In the genomic region with DNA sequence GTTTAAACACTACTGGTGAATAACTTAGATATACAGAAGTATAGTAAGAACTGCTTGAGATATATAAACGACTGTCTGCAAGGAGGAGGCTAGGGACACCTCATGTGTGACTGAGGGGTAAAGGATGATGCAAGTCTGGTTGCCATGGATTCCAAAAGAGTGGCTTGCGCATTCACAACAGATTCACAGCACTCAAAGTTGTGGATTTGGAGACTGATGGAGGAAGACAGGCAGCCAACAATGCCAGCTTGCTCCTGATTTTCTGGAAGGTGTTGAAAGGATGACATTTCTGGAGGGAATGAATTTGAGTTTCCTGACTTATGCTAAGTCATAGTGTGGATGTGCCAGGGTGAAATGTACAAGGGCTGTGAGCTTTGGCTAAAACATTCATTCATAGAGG, we compare ENCODE assay signal across 22 mouse cellular contexts.
"Had no signal": no experiment of that assay in that cellular context is flagged by ENCODE, and none has a peak within 500 bp of the region (broad histone marks: within the 10 kb centered on the region; RNA-seq: fewer than 3 reads in every experiment).

No protein-coding gene starts in this region.

- H3K27me3 ChIP-seq: lung, embryonic 15.5 days; megakaryocyte, embryonic 14.5 days; midbrain, embryonic 13.5 days; midbrain, embryonic 15.5 days; neural tube, embryonic 13.5 days; neural tube, embryonic 15.5 days had no signal

- H3K36me3 ChIP-seq: lung, embryonic 15.5 days; midbrain, embryonic 13.5 days; midbrain, embryonic 15.5 days; neural tube, embryonic 13.5 days; neural tube, embryonic 15.5 days had no signal

- DNase-seq: liver, postnatal 0 days; lung, adult 2 months; lung, postnatal 14 days; lung, postnatal 36 days; retina, postnatal 1 day; right cerebral cortex, adult 18-20 months; right cerebral cortex, postnatal 25 days; right cerebral cortex, postnatal 4 days; spleen, adult 18-20 months; thymus, adult 18-20 months; thymus, postnatal 14 days; thymus, postnatal 36 days had no signal

- H3K4me1 ChIP-seq: megakaryocyte, embryonic 14.5 days; midbrain, embryonic 13.5 days had no signal

- H3K27ac ChIP-seq: lung, embryonic 15.5 days; macrophage; midbrain, embryonic 13.5 days; midbrain, embryonic 15.5 days; neural tube, embryonic 13.5 days; neural tube, embryonic 15.5 days had no signal

- H3K9me3 ChIP-seq: lung, embryonic 15.5 days; megakaryocyte, embryonic 14.5 days; midbrain, embryonic 13.5 days; midbrain, embryonic 15.5 days; neural tube, embryonic 13.5 days; neural tube, embryonic 15.5 days had no signal

- ATAC-seq: liver, postnatal 0 days; lung, postnatal 0 days; midbrain, embryonic 13.5 days; midbrain, embryonic 15.5 days had no signal

- H3K9ac ChIP-seq: liver, postnatal 0 days; lung, embryonic 15.5 days; midbrain, embryonic 13.5 days; midbrain, embryonic 15.5 days; neural tube, embryonic 13.5 days; neural tube, embryonic 15.5 days had no signal

- H3K4me3 ChIP-seq: lung, embryonic 15.5 days; megakaryocyte, embryonic 14.5 days; midbrain, embryonic 13.5 days; midbrain, embryonic 15.5 days; myocyte; neural tube, embryonic 13.5 days; neural tube, embryonic 15.5 days had no signal

- H3K4me2 ChIP-seq: lung, embryonic 15.5 days; midbrain, embryonic 11.5 days; midbrain, embryonic 13.5 days; midbrain, embryonic 15.5 days; neural tube, embryonic 13.5 days; neural tube, embryonic 15.5 days had no signal
